Mouse (Mus musculus): ENCODE results near the gene Ubxn1. TPM values are rescaled to one million over a fixed set of nuclear protein-coding genes. Genes with fewer than 3 reads are reported as not detected.
A peak's percentile ranks its signal among the peaks of the same experiment; 100 is the strongest.
"Not testable (repeated sequence)": the region's sequence is repeated elsewhere in the genome, so short reads cannot be mapped to it uniquely, and the experiment has no call there.

Gene Ubxn1
- polyA plus RNA-seq, 1 experiment from 2014 or later, result 208 TPM

DNA sequence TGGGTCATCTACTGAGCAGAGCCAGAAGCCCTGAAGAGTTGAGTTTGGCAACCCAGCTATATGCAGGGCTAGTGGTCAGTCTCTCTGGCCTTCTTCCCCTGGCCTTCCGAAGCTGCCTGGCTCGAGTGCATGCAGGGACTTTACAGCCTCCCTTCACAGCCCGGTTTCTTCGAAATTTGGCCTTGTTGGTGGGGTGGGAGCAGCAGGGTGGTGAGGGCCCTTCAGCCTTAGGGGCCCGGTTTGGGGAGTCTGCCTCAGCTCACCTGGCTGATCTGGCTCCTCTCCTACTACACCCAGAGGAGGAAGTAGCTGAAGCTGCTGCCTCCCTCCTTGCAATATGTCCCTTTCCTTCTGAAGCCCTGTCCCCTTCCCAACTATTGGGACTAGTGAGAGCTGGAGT lies 24.9 kb downstream of the Ubxn1 start:
- H3K4me3 ChIP-seq, result peak overlapping the region; percentile 1; the same call in 1 of the 2 replicates
- WGBS, result 92% methylated on average over 5 of the region's 5 CpGs
- DNase-seq (ENCODE audit: extremely low spot score, low spot score); H3K27me3 ChIP-seq (ENCODE audit: poor library complexity, severe bottlenecking); H3K9me3 ChIP-seq; H3K27ac ChIP-seq: not testable (repeated sequence)
- H3K4me1 ChIP-seq, result peaks cover 50% of the 10 kb centered on the region
- H3K36me3 ChIP-seq (replicated peaks), result peaks cover 52% of the 10 kb centered on the region

DNA sequence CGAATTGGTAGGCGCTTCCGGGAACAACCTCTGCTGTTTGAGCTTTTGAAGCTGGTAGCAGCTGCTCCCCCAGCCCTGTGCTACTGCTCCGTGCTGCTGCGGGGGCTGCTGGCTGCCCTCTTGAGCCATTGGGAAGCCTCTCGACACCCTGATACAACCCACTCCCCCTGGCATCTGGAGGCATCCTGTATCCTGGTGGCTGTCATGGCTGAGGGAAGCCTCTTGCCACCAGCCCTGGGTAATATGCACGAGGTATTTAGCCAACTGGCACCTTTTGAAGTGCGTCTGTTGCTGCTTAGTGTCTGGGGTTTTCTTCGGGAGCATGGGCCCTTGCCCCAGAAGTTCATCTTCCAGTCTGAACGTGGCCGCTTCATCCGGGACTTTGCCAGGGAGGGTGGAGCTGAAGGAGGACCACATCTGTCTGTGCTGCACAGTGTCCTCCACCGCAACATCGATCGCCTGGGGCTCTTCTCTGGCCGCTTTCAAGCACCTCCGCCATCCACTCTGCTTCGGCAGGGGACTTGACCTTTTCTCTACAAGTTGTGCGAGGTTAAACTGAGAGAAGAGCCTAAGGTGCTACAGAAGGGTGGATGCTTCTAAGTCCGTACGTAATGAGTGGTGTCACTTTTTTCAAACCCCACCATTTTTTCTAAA lies 26.0 kb downstream of the Ubxn1 start:
- Histone ChIP-seq H3K4me1 (peaks cover 48% of the 10 kb centered on the region), H3K4me3 (peak overlapping the region; percentile 94), H3K36me3 (replicated peaks) (peaks cover 57% of the 10 kb centered on the region), H3K27ac (peak overlapping the region; percentile 96)
- not testable (repeated sequence) for H3K9me3 ChIP-seq; H3K27me3 ChIP-seq (ENCODE audit: poor library complexity, severe bottlenecking)
- WGBS, result 34% methylated on average over 21 of the region's 21 CpGs
- DNase-seq (ENCODE audit: extremely low spot score, low spot score), result peak; percentile 55

DNA sequence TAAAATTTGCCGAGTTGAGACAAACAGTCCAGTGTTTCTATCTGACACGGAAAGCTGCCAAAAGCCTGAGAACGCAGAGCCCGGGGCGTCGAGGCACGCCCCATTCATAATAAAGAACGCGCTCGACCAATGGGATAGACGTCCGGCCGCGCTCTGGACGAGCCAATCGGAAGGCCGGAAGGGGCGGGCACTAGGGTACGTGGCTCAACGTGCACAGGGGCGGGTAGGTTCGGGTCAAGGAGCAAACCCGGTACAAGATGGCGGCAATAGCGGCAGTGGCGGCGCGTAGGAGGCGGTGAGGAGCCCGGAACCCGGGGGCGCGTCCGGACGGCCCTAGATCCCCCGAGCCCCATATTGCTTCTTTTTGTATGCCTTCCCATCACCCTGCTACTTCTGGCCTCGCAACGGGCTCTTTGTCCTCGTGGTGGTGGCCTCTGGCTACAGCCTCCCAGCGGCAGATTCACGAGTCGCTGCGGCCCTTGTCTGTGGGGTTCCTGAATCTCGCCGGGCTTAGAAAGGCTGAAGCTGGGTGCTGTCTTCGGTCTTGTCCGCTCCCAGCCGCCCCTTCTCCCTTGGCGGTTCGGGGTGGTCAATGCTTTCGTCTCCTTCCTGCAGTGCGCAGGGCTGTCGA lies 26.7 kb downstream of the Ubxn1 start, which contains the start of gene Ganab:
Ganab (plus strand) TSS at position 207 of the 631 bp plus-strand sequence.
- Histone ChIP-seq H3K9me3 (no peaks in the 10 kb centered on the region), H3K36me3 (replicated peaks) (peaks cover 63% of the 10 kb centered on the region), H3K27me3 (ENCODE audit: poor library complexity, severe bottlenecking) (no peaks in the 10 kb centered on the region), H3K27ac (peak within 1 kb of the TSS; percentile 96), H3K4me3 (peak within 1 kb of the TSS; percentile 94), H3K4me1 (peaks cover 44% of the 10 kb centered on the region)
- WGBS, result under 1% methylated on average over 53 of the region's 53 CpGs
- peak; percentile 98 for DNase-seq (ENCODE audit: extremely low spot score, low spot score)

DNA sequence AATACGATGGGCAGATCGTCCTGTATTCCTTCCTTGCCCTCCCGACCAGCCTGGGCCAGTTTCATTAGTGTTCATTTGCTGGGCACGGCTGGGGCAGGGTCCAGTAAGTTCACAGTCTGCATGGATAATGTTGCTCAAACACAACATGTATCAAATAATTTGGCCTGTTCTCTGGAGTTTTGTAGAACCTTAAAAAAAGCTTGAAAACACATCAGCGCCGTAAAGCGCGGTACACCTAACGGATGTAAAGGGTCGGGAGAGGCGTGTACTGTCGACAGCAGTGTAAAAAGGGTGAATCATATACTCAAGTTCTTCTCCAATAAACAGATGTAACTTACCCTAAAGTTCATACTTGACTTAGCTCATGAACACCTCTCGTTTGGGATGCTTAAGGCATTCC lies 27.3 kb downstream of the Ubxn1 start:
- H3K4me1 ChIP-seq, result peaks cover 41% of the 10 kb centered on the region
- no peaks in the 10 kb centered on the region for H3K27me3 ChIP-seq (ENCODE audit: poor library complexity, severe bottlenecking)
- H3K27ac ChIP-seq, result peak overlapping the region; percentile 96
- peaks cover 69% of the 10 kb centered on the region for H3K36me3 ChIP-seq (replicated peaks)
- H3K9me3 ChIP-seq, result no peaks in the 10 kb centered on the region
- DNase-seq (ENCODE audit: extremely low spot score, low spot score), result no peak
- 17% methylated on average over 13 of the region's 13 CpGs for WGBS
- peak overlapping the region; percentile 94 for H3K4me3 ChIP-seq

DNA sequence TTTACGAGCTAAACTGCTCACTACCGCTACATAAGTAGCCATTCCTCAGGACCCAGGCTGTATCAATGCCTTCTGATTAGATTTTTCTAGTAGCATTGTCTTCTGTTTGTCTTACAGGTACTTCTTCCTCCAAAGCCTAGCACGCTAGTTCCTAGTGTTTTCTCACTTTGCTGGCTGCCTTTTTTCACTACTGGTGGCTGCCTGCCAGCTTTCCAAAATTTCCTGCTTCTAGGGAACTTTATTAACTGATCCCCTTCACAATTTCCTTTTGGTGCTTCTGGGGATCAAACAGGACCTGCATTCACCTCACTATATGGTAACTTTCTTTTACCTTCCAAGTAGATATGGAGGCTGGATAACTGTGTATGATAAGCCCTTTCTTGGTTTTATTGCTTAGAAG lies 27.8 kb downstream of the Ubxn1 start:
- Histone ChIP-seq H3K36me3 (replicated peaks) (peaks cover 74% of the 10 kb centered on the region), H3K4me1 (peaks cover 36% of the 10 kb centered on the region), H3K27ac (0 out of 2 replicates have a peak overlapping the region, but pooled peaks have one; percentile 96), H3K27me3 (ENCODE audit: poor library complexity, severe bottlenecking) (no peaks in the 10 kb centered on the region), H3K9me3 (no peaks in the 10 kb centered on the region), H3K4me3 (peak overlapping the region; percentile 94)
- DNase-seq (ENCODE audit: extremely low spot score, low spot score), result no peak
- 71% methylated on average over 3 of the region's 3 CpGs for WGBS

DNA sequence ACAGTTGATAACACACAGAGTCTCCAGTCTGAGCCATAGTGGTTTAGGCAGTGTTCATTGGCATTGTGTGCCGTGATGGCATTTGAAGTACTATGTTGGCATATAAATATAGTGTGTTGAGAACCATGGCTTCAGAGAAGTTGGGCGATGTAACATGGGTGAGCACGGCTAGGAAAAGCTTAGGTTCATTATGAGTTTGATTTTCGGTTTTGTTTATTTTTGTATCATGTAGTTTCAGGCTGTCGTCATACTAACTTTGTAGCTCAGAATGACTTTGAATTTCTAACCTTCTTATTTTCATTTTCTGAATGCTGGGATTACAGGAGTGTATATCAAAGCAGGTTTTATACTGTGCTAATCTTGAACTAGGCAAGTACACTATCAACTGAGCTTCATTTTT lies 32.1 kb downstream of the Ubxn1 start:
- H3K4me1 ChIP-seq, result peaks cover 14% of the 10 kb centered on the region
- no peaks in the 10 kb centered on the region for H3K9me3 ChIP-seq
- DNase-seq (ENCODE audit: extremely low spot score, low spot score), result no peak
- no peaks in the 10 kb centered on the region for H3K27me3 ChIP-seq (ENCODE audit: poor library complexity, severe bottlenecking)
- H3K36me3 ChIP-seq (replicated peaks), result peaks cover 87% of the 10 kb centered on the region
- H3K27ac ChIP-seq, result no peak overlapping the region
- 93% methylated on average over 5 of the region's 5 CpGs for WGBS
- H3K4me3 ChIP-seq, result no peak overlapping the region

DNA sequence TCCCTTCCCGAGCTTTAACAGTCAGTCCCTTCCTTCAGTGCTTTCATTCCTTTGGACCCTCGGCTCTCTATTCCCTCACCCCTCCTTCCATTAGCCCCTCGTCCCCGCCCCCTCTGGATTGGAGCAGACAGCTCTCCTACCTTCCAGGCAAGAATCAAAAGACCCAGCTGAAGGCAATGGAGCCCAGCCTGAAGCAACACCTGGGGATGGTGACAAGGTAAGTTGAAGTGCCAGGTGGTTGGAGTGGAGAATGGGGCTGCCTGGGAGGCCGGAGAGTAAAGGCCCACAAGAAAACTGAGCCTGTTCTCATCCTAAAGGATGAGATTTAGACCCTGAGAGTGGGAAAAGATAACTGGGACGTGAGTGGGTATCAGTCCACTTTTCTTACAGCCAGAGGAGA lies 37.2 kb downstream of the Ubxn1 start:
- WGBS, result 90% methylated on average over 6 of the region's 6 CpGs
- H3K4me1 ChIP-seq, result no peaks in the 10 kb centered on the region
- no peak overlapping the region for H3K27ac ChIP-seq
- H3K4me3 ChIP-seq, result no peak overlapping the region
- H3K27me3 ChIP-seq (ENCODE audit: poor library complexity, severe bottlenecking), result no peaks in the 10 kb centered on the region
- H3K9me3 ChIP-seq, result no peaks in the 10 kb centered on the region
- DNase-seq (ENCODE audit: extremely low spot score, low spot score), result no peak
- H3K36me3 ChIP-seq (replicated peaks), result peaks cover 100% of the 10 kb centered on the region

DNA sequence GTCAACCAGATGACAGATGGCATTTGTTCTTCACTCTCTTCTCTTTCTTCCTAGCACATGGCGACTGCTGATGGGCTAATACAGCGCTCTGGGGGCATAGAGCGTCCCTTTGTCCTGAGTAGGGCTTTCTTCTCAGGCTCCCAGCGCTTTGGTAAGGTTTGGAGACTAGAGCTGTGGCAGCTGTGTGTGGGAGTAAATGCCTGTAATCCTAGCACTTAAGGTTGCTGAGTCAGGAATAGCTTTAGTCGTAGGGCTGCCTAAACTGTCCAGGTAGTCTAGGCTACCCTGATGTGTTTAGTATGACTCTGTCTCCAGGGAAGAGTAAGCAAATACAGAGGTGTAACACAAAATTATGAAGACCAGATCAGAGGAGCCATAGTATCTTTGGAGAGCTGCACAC lies 40.5 kb downstream of the Ubxn1 start:
- Histone ChIP-seq H3K9me3 (no peaks in the 10 kb centered on the region), H3K27me3 (ENCODE audit: poor library complexity, severe bottlenecking) (no peaks in the 10 kb centered on the region), H3K4me3 (no peak overlapping the region), H3K27ac (no peak overlapping the region), H3K36me3 (replicated peaks) (peaks cover 100% of the 10 kb centered on the region), H3K4me1 (no peaks in the 10 kb centered on the region)
- DNase-seq (ENCODE audit: extremely low spot score, low spot score), result no peak
- WGBS, result 96% methylated on average over 5 of the region's 5 CpGs

DNA sequence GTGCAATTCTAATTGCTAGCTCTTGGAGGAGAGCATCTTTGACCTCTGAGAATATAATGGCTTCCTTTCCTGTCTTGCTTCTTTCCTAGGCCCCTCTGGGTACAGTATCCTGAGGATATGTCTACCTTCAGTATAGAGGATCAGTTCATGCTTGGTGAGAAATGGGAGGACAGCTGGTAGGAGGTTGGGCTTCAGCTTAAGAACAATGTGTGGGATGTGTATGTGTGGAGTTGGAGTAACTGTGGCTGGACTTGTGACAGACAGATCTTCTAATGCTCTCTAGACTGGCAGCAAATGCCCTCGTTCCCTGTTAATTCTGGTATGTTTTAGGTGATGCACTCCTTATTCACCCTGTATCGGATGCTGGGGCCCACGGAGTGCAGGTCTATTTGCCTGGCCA lies 42.9 kb downstream of the Ubxn1 start:
- no peak for DNase-seq (ENCODE audit: extremely low spot score, low spot score)
- H3K36me3 ChIP-seq (replicated peaks), result peaks cover 84% of the 10 kb centered on the region

DNA sequence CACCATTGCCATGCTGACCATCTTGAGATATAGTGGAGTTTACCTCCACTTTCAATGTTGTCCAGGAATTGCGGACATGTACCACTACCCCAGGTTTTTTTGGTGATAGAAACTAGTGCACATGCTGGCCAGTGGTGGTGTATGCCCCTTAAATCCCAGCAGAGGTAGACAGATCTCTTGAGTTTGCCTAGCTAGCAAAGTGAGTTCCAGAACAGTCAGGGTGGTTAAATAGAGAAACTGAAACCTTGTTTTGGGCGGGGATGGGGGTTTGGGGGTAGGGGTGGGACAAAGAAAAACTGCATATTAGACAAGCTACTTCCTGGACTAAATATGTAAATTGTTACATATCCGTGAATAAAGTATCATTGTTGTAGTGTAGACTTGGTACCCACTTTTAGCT lies 47.7 kb downstream of the Ubxn1 start:
- WGBS, result 94% methylated on average over 3 of the region's 3 CpGs
- H3K27ac ChIP-seq, result no peak overlapping the region
- no peak overlapping the region for H3K4me3 ChIP-seq
- H3K27me3 ChIP-seq (ENCODE audit: poor library complexity, severe bottlenecking), result no peaks in the 10 kb centered on the region
- H3K36me3 ChIP-seq (replicated peaks), result peaks cover 48% of the 10 kb centered on the region
- DNase-seq (ENCODE audit: extremely low spot score, low spot score), result no peak
- peaks cover 24% of the 10 kb centered on the region for H3K4me1 ChIP-seq
- H3K9me3 ChIP-seq, result no peaks in the 10 kb centered on the region

More for the DNA sequence above, 42.9 kb downstream of the Ubxn1 start:
- H3K9me3 ChIP-seq, result no peaks in the 10 kb centered on the region
- no peaks in the 10 kb centered on the region for H3K4me1 ChIP-seq
- H3K27me3 ChIP-seq (ENCODE audit: poor library complexity, severe bottlenecking), result no peaks in the 10 kb centered on the region
- 96% methylated on average over 3 of the region's 3 CpGs for WGBS
- H3K27ac ChIP-seq, result no peak overlapping the region
- H3K4me3 ChIP-seq, result no peak overlapping the region

DNA sequence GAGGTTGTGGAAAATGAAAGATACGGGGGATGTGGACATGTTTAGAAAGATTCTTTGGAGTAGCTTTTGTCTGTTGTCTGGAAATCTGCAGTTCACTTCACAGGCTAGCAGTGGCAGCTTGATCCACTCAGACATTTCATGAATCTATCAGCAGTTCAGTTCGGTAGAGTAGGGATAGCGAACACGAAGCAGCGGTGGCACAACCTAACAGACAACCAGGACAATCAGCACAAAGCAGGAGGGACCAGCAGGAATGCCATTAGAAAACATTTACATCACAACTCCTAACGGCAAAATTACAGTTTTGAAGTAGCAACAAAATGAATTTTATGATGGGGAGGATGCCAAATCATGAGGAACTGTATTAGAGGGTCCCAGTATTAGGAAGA lies 48.4 kb downstream of the Ubxn1 start:
- DNase-seq (ENCODE audit: extremely low spot score, low spot score), result no peak
- no peaks in the 10 kb centered on the region for H3K9me3 ChIP-seq
- WGBS, result 68% methylated on average over 6 of the region's 6 CpGs
- no peaks in the 10 kb centered on the region for H3K27me3 ChIP-seq (ENCODE audit: poor library complexity, severe bottlenecking)
- H3K36me3 ChIP-seq (replicated peaks), result peaks cover 45% of the 10 kb centered on the region
- peak overlapping the region; percentile 92 for H3K27ac ChIP-seq
- H3K4me1 ChIP-seq, result peaks cover 24% of the 10 kb centered on the region
- H3K4me3 ChIP-seq, result peak overlapping the region; percentile 89

DNA sequence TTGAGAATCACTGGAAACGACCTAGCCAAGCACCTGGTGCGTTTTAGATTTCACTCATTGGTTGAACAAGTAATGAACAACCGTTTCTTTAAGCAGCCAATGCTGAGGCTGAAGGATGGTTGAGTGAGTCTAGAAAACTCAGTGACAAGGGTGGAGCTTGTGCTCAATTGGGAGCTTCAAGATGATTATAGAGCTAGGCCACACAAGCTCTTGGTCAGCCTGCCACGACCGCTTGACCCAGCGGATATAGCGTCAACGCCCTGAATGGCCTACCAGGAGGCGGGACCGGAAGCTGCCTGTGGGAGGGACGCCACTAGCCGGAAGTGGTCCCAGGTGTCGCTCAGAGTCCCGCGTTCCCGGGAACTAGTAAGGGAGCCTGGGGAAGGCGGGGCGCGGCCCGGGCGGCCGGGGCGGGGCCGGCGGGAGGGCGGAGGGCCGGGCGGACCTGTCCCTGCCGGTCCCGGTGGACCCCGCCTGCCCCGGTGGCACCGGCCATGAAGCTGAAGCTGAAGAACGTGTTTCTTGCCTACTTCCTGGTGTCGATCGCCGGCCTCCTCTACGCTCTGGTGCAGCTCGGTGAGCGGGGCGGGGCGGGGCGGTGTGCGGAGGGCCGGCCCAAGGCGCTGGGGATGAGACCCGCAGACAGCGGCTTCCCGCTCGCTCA lies 48.9 kb downstream of the Ubxn1 start, which contains the start of gene B3gat3:
B3gat3 (plus strand) TSS at position 302 of the 664 bp plus-strand sequence.
- H3K4me3 ChIP-seq, result peak within 1 kb of the TSS; percentile 89
- peaks cover 24% of the 10 kb centered on the region for H3K4me1 ChIP-seq
- WGBS, result 3% methylated on average over 50 of the region's 50 CpGs
- peaks cover 42% of the 10 kb centered on the region for H3K36me3 ChIP-seq (replicated peaks)
- no peaks in the 10 kb centered on the region for H3K9me3 ChIP-seq
- H3K27me3 ChIP-seq (ENCODE audit: poor library complexity, severe bottlenecking), result no peaks in the 10 kb centered on the region
- H3K27ac ChIP-seq, result peak within 1 kb of the TSS; percentile 92
- DNase-seq (ENCODE audit: extremely low spot score, low spot score), result peak; percentile 96

DNA sequence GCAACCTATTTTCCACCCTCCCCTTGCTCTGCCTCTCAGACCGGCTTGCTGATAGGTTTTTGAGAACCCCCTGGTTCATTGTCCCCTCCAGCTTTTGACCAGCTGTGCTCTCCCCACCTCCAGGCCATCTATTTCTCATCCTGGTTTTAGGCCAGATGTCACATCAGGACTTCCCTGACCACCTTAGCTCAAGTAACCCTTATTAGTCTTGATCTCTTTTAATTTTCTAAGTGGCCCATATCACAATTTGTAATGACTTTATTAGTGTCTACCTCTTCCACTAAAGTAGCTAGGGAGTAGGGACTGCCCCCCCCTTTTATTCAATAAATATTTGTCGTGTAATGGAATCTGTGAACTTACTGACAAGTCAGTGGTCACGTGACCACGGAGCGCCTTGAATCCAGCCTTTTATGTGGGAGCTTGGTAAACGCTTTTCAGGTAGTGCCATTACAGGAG lies 49.6 kb downstream of the Ubxn1 start:
- Histone ChIP-seq H3K4me3 (peak overlapping the region; percentile 89), H3K27me3 (ENCODE audit: poor library complexity, severe bottlenecking) (no peaks in the 10 kb centered on the region), H3K4me1 (peaks cover 24% of the 10 kb centered on the region), H3K27ac (peak overlapping the region; percentile 92), H3K9me3 (no peaks in the 10 kb centered on the region), H3K36me3 (replicated peaks) (peaks cover 42% of the 10 kb centered on the region)
- peak; percentile 38 for DNase-seq (ENCODE audit: extremely low spot score, low spot score)
- 2% methylated on average over 6 of the region's 6 CpGs for WGBS
